Mouse (Mus musculus): ENCODE results near the gene Sp4.
A peak's percentile ranks its signal among the peaks of the same experiment; 100 is the strongest.

Sp4 gene

DNA sequence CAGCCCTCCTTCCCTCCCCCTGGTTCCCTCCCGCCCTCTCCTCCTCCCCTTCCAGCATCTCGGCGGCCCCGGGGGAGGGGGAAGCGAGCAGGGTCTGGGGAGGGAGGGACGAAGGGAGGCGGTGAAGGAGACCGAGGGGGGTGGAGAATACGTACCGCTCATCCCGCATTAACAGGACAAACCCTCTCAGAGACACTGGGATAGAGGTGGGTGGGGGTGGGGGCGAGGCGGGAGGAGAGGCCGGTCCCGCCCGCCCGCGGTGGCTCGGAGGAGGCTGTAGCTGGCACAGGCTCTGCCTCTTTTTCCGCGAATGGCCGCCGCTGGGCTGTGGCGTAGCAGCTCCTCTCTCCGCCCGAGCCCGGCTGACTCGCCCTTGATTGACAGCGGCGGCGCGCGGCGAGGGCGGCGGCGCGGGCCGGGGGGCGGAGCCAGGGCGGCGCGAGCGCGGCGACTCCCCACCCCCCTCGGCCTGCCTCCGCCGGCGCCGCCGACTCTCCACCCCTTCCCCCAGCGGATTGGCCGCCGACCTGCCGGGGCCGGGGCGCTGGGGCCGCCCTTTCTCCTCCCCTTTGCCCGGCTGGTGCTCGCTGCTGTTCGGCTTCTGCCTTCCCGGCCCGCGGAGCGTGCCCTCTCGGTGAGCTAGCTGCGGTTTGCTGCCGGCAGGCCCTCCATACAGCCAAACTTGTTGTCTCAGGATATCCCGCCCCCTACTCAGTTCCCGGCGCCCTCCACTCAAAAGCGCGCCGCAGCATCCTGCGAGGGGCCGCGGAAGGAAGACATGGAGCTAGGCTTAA lies at the start of gene Sp4:
Gene Sp4 (minus strand): TSS at position 369 of the 794 bp plus-strand sequence.
- peak; percentile 89 for DNase-seq (ENCODE audit: low spot score)

DNA sequence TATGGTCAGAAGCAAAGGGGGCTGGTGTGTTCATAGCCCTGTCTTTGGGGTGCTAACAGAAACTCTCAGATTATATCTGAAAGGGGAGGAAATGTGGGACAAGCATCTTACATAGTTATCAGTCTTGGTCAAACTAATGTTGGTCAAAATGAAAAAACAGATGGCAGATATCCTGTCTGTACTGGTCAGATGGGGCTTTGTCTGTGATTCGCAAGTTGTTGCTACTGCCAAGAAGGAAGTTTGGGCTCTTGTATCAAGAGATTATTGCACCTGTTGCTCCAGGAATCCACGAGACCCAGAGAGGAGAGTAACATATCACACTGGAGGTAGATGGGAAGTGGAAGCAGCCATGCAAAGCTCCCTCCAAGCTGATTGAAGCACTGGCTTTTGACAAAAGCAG lies 37.9 kb upstream of the Sp4 start:
- DNase-seq (ENCODE audit: low spot score): no peak

DNA sequence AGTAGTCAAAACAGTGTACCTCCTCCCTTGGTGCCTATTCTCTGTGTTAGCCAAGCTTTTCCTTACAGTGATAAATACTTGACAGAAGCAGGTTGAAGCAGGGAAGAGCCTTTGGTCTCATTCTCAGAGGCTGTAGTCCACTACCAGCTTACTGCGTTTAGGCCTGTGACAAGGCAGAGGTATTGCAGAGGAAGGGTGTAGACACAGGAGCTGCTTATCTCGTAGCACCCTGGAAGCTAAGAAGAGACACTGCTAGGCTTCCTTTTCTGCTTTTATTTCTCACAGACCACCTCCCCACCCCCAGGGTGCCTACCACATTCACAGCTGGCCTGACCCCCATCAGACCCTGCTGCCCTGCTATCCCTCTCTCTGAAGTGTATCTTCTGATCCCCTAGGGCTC lies 37.0 kb upstream of the Sp4 start:
- no peak for DNase-seq (ENCODE audit: low spot score)

DNA sequence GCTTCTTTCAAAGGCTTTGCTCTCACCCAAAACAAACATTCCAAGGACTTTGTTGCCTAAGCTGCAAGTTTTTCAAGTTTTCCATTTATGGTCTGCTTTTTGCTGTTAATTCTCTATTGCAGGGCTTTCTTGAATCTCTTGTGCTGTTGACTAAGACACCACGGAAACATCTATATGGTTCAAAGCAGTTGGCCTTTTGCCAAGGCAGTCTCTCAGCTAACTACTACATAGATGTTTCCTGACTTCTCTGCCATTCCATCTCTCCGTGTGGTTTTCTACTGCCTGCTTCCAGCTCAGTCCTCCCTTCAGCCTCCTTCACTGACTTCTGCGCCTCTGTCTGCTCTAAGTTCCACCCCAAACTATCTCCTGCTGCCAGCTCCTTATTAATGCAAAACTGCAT lies 36.1 kb upstream of the Sp4 start:
- DNase-seq (ENCODE audit: low spot score): no peak

DNA sequence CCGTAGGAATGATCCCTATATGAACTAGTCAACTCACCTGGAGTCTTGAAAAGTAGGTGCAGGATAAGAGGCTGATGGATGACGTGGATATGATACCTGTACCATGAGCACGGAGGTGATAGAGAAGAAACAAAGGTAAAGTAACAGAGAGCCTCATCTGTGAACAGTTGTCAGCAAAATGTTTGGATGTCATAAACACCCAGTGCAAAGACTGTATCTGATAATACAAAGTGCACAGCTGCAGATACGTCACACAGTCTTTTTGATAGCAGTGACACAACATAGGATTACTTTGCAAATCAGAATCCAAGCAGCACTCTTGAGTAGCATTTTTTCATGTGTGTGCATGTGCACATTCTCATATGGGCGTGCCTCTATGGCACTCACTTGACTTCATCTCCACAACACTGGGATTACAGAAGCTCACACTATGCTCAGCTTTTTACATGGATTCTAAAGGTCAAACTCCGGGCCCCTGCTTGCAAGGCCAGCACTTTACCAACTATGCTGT lies 27.6 kb upstream of the Sp4 start:
- DNase-seq (ENCODE audit: low spot score): no peak

DNA sequence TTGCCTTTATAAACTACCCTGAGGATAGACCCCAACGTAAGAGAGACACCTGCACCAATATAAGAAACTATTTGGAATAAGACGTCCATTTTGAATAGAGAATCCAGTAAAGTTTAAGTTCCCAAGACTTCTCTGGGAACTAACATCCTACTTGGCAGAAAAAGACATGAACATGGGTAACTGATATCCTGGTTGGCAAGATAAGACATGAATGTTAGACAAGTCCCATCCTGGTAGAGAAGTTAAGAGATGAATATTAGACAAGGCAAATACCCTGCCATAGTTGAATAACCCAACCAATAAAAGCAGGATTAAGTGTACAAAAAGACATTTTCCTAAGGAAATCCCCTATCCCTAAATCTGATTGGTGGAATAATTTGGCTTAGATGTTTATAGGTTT lies 26.3 kb upstream of the Sp4 start:
- DNase-seq (ENCODE audit: low spot score): no peak

DNA sequence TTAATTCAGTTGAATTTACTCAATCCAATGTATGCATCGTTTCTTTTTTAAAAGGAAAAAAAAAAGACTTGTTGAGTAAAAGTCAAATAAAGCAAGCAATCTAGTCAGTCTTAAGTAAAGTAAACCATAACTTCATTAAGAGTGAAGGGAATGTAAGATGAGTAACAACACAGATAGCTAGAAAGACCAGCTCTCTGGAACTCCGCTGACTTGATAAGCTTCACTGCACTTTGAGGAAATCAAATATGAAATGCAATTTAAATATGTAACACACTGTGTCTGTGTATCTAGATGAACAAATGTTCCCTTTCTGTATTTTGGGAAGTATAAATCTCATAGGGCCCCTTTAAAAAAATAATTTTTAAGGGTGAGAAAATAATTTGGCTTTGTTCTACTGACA lies 24.9 kb upstream of the Sp4 start:
- DNase-seq (ENCODE audit: low spot score): no peak

DNA sequence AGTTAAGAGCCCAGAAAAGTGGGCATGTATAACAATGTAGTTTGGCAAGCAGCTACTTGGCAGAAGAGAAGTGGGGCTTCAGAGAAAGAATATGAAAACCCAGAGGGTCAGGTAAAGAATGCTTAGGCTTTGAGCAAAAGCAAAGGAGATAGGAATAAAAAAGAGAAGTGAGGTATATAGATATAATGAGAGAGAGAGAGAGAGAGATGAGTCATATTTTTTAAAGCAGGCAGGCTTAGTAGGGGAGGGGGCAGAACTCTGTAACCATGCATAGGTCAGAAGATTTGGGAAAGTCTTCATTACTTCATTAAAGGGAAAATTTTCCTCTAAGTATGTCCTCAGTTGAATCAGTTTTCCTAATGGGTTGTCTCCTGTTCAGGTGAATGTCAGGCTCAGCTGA lies 18.8 kb upstream of the Sp4 start:
- DNase-seq (ENCODE audit: low spot score): no peak

DNA sequence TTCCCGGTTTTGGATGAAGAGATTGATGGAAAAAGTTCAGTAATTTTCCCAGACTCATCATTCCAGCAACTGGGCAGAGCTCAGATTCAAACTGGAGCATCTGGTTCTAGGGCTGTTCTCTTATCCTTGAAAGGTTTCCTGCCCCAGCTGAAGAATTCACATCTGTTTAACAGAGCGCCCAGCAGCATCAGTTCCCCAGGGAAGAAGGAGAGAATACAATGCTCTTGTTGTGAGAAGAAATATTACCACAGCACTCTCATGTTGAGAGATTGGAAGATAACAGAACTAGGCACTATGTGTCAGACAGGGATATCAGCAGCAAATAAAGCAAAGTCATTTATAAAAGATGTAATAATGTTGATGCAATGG lies 13.2 kb upstream of the Sp4 start:
- DNase-seq (ENCODE audit: low spot score): no peak

DNA sequence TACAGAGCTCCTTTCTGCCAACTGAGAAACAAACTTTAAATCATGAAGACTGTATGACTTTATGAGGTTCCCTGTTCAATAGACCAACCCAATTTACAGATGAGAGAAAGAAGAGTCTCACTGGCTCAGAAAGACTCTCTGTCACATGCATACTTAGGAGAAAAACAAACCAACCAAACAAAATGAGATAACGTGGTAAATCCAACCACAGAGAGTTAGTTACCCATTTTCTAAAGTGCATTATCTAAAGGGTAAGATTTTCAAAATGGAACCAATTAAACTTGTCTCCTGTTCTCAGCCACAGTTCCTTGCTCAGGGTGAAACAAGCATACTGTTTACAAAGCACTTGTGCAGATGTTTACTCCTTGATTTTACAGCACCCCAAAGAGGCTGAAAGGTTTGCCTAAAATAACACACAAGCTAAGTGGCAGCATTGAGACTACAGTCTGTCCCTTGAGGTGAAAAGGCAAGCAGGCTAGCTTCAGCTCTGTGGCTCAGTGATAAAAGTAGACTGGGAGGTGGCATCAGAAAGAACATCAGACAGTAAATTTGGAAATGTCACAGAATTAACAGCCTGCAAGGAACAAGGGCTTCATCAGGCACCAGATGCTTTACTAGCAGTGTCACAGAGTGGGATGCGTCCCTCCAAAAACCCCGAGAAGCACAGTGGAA lies 12.7 kb upstream of the Sp4 start:
- DNase-seq (ENCODE audit: low spot score): no peak

DNA sequence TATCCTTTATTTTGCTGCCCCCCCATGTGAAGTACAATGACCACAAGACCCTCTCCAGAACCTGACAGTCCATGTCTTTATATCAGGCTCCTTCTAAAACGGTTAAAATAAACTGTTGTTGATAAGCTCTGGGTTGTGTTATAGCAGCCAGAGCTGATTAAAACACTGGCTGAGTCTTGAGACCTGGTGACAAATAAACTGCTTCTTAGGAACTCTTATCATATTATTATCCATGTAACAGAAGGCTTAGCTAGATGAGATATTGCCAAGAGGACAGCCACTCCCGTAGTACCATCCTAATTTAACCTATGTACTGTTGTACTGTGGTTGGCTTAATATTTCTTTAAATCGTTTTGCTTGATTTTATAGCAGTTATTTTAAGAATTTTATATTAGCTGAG lies 2.3 kb upstream of the Sp4 start:
- no peak for DNase-seq (ENCODE audit: low spot score)

DNA sequence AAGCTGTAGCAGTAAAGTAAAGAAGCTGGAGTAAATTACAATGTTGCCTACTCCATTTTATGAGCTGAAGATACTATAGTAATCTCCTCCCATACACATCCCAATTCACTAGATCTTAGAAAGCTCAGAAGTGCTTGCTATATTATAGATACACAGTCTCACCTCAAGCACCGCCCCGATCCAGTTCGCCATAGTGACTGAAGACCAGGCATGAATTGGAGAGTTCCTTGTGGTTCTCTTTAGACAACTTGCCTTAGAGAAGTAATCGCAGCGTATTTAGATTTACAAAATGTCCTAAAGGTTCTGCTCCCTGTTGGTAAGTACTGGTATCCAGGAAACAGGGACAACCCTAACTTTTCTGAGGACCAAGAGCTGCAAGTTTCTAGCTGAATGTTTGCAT lies 1.8 kb upstream of the Sp4 start:
- DNase-seq (ENCODE audit: low spot score): no peak

DNA sequence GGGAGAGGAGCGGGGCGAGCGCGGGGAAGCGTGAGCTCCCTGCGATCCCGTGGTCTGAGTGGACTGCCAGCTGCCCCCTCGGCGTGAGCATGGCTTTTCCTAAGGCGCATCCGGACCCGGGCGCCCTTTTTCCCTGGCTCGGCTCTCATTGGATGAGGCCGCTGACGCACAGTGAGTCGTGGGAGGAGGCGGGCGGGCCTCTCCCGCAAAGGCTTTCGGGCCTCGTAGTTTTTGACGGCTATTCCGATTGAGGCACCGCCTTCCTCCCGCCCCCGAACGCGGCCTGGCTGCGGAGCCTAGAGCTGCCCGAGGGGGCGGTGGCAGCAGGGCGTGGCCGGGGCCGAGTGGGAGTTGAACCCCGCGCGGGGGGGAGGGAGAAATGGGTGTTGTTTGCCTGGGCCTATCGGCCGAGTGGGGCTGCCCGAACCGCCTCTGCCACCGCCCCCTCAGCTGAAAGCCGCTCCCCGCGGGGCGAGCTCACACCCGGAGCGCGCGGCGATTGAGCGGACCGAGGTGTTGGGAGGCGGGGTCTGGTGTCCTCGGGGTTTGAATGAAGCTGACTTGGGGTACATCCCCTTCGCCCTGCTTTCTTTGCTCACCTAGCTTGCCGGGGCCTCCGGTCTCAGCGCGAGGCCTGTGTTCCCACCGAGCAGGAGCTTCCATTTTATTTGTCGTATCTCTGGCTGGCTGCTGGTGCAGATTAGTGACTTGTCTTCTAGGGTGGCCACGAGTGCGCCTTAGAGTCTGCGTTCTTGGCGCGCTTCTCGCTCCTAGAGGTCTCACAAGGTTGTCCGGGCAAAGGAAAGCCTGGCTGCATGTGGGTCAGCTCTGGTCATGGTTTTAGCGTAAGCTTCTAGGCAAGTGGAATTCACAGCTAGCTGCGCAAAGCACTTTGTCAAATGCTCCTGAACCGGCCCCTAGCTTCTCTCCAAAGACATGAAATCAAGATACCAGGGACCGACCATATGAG lies 911 bp upstream of the Sp4 start:
- peak; percentile 98 for DNase-seq (ENCODE audit: low spot score)

DNA sequence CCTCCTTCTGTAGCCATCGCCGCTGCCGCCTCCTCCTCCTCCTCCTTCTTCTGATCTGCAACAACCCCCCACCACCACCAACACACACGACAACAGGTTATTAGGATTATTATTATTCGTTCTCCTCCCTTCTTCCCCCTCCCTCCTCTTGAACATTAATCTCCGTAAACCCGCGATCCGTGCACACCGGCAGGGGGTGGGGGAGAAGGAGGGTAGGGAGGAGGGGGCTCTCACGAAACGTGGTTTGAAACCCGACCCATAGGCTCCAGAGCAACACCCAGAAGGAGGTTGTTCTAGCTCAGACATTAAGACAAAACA lies 527 bp downstream of the Sp4 start:
- no peak for DNase-seq (ENCODE audit: low spot score)

DNA sequence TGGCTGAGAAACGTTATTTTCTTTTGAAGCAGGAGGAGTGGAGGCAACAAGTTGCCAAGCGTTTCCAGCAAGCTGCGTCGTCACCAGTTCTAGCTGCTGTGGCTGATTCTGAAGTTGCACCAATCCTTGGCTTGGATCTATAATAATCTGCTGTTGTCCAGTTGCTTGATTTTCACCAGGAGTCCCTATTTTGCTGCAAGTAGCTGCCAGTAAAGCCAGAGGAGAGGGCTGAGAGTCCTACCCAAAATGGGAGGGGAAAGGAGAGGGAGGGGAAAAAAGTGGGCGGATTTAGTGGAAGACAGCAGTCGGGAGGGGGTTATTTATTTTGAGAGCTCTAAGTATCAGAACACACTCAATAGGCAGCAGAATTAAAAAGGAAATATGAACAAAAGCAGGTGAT lies 1.3 kb downstream of the Sp4 start:
- DNase-seq (ENCODE audit: low spot score): no peak

DNA sequence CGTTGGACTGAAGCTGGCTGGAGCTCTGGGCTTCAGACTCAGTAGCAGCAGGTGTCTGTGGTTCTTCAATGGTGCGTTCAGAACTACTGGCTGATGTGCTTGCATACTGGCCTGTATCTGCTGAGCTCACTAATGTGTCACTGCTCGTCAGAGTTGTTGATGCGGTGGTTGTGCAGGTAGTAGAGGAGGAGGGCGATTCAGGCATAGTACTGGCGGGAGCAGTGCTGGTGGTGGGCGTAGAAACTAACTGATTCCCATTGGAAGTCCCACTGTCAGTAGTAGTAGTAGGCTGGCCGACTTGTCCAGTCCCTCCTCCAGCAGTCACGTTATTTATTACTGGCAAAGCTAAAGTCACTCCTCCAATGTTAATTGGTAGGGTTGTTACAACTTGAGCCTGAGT lies 2.1 kb downstream of the Sp4 start:
- DNase-seq (ENCODE audit: low spot score): no peak

DNA sequence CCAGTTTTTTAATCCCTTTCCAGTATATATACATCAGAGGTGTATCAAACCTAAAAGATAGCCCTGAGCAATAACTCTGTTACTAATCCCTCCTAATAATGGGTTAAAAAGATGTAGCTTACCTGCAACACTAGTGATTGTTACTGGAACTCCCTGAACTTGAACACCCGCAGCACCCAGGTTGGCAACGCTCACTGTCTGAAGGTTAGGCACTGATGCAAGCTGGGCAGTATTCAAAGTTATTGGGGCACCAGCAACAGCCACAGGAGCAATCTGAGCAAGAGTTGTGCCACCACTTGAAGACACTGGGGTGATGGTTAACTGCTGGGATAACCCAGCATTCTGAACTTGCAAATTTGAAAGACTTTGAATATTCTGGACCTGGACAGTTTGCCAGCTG lies 2.7 kb downstream of the Sp4 start:
- DNase-seq (ENCODE audit: low spot score): no peak

DNA sequence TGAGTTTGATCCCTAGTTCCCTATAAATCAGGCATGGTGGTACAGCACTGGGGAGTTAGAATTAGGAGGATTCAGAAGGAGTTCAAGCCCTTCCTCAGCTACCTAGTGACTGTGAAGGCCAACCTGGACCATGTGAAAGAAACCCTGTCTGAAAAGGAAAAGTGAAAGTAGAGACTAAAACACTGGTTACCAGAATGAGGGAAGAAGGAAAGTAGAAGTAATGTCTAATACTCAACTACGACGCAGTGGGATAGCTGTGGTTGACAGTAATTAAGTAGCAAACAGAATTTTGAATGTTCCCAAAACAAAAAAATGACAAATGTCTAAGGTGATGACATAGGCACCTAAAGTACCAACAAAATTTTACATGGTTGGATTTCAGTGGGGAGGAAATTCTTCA lies 5.0 kb downstream of the Sp4 start:
- DNase-seq (ENCODE audit: low spot score): no peak

DNA sequence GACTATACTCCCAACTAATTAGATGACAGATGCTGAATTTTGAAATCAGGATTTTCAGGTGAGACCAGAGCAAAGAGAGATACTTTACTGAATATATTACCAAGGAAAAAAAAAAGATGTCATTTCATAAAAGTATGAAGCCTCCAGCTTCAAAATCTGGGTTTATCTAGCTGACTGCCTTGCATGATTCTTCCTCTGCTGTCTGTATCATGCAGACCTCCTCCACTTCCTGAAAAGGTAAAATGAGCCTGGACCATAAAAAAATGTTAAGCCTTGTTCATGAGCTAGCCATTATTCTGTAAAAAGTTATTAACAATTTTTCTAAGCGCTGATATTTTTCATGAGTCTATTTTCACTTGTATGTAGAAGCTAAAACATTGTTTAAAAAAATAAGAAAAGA lies 5.4 kb downstream of the Sp4 start:
- no peak for DNase-seq (ENCODE audit: low spot score)

DNA sequence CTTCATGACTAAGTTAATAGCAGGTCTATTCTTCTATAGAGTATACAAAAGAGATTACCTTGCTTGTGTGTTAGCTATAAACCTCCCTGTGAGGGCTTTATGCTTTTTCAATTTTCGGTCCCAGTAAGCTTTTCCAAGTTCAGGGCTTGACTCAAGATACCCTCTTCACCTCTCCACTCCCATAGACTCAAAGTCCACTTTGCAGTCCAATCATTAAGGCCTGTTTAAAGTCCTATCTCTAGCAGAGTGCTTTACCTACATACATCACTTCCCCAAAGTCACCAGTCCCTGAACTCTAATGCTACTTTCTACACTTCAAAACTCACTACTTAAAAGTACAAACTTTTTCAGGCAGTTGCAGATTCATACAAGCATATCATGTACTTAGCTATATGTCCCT lies 12.3 kb downstream of the Sp4 start:
- DNase-seq (ENCODE audit: low spot score): no peak

DNA sequence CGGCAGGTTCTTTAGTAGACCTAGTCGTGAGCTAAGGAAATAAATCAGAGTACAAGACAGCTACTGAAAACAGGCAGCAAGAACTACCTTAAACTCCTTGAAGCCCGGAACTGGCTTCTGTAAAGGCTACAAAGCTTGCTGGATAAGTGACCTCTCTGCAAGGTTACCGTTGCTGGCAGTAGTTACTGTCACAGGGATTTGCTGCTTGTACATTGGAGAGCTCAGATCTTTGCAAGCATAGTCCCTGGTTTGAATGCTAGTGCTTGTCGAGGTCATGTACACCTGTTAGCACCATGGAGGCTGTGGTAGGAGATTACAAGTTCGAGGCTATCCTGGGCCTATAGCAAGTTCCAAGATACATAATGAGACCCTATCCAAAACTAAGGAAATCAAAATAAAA lies 16.1 kb downstream of the Sp4 start:
- DNase-seq (ENCODE audit: low spot score): no peak

DNA sequence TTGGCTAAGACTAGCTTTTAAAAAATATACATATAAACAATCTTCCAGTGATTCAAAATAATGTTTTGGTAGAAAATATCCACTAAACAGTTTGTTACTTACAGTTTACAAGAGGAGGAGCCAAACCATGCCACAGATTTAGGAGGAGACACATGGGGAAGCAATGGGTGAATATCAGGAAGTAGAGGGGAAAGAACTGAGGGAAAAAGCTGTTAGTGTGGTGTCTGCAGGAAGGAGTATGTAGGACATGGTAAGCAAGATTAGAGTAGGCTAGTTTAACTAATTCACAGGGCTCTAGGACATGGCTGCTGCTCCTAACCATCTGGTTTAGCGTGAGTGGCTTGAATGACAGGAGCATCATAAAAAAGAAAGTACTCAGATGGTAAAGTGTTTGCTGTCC lies 19.3 kb downstream of the Sp4 start:
- DNase-seq (ENCODE audit: low spot score): no peak

DNA sequence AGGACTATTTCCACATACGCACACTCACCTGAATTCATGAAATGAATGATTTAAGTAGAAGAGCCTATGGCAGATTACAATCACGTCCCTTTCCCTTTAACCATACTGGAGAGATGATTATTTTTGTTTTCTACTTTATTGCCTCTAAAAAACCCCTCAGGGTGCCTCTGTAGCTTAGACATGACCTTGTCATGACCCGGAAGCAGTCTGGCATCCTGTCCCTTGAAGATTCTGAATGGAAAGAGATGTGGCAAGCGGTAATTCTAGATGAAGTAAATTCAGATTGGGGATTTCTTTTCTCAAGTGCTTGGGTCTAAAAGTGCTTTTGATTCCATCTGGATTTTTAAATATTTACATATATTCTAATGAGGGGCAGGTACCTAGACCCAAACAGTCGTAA lies 24.9 kb downstream of the Sp4 start:
- no peak for DNase-seq (ENCODE audit: low spot score)

Measured in left cerebral cortex, adult 11 months (tissue).